Mouse (Mus musculus) cerebellum, adult (tissue): ENCODE measurements around the gene Twsg1.
"Not testable (repeated sequence)": the region's sequence is repeated elsewhere in the genome, so short reads cannot be mapped to it uniquely, and the experiment has no call there.

ENCODE experiments used
- ATAC-seq: cut with Nextera tagmentation; 2 replicates; pipeline ENCODE4 v1.9.2; 2017; ENCODE audit warnings: mild to moderate bottlenecking, moderate library complexity, mixed read lengths; ENCODE audit not compliant: insufficient number of reproducible peaks, low FRiP score, low TSS enrichment

Gene Twsg1

GRCm38 (mm10) chr17:65950622-65951404 lies at the start of gene Twsg1:
Gene Twsg1 (minus strand): TSS chr17:65951226.
- peak; percentile 83 for ATAC-seq

- no peak for ATAC-seq
Measured at GRCm38 (mm10) chr17:65988151-65988820, 37.3 kb upstream of the Twsg1 start.

DNA sequence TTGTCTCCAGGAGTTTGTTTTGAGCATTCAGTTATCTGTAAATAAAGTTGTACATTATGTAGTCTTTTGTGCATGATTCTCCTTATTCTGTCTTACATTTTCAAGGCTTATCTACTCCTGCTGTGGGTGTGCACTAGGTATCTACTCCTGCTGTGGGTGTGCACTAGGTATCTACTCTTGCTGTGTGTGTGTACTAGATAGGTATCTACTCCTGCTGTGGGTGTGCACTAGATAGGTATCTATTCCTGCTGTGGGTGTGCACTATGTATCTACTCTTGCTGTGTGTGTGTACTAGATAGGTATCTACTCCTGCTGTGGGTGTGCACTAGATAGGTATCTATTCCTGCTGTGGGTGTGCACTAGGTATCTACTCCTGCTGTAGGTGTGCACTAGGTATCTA lies 25.7 kb upstream of the Twsg1 start:
- not testable (repeated sequence) for ATAC-seq

DNA sequence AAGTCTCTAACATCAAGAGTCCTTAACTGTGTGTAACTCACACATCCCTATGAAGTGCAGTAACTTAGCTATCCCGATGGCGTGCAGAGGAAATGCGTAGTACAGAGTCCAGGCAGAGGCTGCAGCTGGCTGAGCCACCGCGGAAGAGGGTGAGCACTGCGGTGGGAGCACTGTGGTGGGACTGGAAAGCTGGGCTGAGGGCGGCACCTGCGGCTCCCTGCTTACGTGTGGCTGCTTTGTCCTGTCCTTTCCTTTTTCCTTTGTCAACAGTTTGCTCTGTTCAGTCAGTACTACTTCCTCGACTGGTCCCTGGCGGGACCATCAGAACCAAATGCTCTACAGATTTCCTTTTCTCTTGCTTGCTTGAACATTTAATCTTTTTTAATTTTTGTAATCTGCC lies 16.7 kb upstream of the Twsg1 start:
- ATAC-seq = no peak

GRCm38 (mm10) chr17:65962263-65962662 lies 11.2 kb upstream of the Twsg1 start:
- ATAC-seq = no peak

DNA sequence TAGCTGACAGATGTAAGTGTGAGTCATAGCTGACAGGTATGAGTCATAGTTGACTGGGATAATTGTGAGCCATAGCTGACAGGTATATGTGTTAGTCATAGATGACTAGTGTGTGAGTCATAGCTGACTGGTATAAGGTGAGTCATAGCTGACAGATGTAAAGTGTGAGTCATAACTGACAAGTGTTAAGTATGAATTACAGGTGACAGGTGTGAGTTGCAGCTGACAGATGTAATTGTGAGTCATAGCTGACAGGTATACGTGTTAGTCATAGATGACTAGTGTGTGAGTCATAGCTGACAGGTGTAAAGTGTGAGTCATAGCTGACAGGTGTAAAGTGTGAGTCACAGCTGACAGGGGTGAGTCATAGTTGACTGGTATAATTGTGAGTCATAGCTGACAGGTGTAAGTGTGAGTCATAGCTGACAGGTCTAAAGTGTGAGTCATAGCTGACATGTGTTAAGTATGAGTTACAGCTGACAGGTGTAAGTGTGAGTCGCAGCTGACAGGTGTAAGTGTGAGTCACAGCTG lies 10.6 kb upstream of the Twsg1 start:
- no peak for ATAC-seq

GRCm38 (mm10) chr17:65959011-65959410 lies 8.0 kb upstream of the Twsg1 start:
- ATAC-seq = no peak

GRCm38 (mm10) chr17:65958366-65958765 lies 7.3 kb upstream of the Twsg1 start:
- peak; percentile 28; the same call in 1 of the 2 replicates for ATAC-seq

DNA sequence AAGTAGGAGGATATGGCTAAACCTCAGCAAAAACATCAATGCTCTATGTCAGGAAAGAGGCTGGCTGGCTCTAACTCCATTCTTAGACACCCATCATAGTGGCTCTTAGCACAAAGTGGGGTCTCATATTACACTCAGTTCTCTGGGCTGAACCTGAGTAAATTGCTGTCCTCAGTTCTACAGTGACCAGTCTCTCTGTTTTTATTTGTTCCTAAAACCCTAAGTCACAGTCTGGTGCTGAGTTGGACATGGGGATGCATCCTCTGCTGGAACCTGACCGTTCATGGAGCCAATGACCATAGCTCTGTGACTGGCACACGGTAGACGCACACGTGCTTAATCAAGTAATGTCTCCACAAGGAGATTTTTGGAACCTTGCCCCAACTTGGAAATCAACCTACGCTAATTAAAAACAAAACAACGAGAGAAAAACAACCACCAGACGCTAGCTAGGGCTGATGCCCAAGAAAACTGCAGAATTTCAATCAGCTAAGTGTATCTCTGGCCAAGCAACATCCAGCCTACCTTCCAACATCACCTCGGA lies 6.8 kb upstream of the Twsg1 start:
- ATAC-seq = no peak

DNA sequence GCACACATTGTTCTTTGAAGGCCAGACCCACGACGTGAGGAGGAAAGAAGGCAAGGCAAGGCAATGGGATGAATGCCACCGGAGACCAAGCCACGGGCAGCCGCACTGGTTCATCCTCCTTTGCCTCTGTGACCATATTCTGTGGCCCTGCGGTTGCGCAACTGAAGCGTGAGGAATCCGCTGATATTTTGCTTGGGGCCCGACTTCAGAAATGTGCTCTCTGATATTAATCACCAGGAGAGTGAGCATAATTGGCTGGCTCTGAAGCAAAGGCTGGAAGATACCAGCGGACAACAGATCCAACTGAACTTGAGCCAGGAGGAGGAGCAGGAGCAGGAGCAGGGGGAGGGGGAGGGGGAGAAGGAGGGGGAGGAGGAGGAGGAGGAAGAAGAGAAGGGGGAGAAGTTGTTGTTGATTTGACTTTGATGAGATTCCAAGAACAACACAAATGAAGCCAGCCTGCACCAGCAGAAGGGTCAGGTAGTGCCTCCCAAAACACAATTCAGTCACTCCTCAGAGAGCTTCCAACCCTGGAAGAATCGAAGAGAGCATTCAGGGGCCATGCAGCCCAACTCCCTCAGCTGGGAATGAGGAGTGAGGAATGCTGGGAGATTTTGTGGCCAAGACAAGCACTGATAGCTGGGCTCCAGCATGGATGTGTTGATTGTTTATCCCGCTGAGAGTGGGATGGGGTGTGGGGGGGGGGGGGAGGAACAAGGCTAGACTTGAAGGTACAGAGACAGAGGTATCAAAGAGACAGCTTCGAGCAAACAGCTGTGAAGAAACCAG lies 6.2 kb upstream of the Twsg1 start:
- peak; percentile 41; the same call in 1 of the 2 replicates for ATAC-seq

- ATAC-seq = no peak
Measured at GRCm38 (mm10) chr17:65956140-65956539, 5.1 kb upstream of the Twsg1 start.

- no peak for ATAC-seq
Measured at GRCm38 (mm10) chr17:65953959-65954358, 2.9 kb upstream of the Twsg1 start.

DNA sequence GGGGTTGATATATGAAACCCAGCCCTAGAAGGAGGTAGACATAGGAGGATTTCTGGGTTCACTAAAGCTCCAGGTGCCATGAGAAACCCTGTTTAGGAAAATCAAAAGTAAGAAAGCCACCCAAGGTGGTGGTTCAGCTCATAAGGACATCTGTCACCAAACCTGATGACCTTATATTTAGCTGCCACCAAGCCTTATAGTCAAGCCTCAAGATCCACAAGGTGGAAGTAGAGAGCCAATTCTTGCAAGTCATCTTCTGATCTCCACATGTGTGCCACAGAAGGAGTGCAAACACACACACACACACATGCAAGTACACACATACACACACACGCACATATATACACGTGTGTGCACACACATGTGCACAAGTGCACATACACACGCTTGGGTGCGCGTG lies 1.1 kb upstream of the Twsg1 start:
- ATAC-seq = no peak

GRCm38 (mm10) chr17:65950183-65950582 lies 843 bp downstream of the Twsg1 start:
- ATAC-seq = no peak

DNA sequence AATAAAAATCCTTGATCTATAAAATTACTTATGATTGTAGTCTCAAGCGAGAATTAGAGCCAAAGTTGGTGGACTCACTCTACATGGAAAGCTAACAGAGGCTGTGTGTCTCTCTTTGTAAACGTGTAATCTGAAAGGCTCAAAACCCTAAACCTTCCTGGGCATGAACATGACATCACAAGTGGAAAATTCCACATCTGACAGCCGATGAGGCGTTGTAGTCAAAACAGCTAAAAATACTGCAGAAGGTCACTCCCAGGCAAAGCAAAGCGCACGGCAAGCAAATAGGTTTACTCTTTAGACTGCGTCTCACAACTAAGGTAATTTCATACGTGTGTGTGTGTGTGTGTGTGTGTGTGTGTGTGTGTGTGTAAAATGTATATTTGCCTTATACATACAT lies 3.7 kb downstream of the Twsg1 start:
- no peak for ATAC-seq

- no peak for ATAC-seq
Measured at GRCm38 (mm10) chr17:65945420-65945819, 5.6 kb downstream of the Twsg1 start.

- no peak for ATAC-seq
Measured at GRCm38 (mm10) chr17:65942394-65942793, 8.6 kb downstream of the Twsg1 start.

- ATAC-seq = no peak
Measured at GRCm38 (mm10) chr17:65941275-65941674, 9.8 kb downstream of the Twsg1 start.

DNA sequence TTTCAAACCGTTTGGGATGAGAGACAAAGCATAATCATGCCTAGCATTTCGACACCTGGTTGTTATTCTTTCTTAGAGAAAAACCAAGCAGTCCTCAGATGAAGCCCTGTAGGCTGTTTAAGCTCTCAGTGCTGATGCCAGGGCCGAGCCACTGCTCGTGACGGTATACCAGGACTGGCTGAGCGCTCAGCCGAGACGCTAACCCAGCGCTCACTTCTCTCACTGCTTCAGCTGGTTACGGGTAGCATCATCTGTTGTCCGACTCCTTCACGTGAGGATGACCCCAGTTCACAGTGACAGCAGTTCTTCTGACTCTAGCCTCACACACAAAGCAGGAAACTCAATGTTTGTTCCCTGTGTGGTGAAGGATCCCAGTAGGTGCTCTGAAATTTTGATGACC lies 10.8 kb downstream of the Twsg1 start:
- peak; percentile 75 for ATAC-seq

DNA sequence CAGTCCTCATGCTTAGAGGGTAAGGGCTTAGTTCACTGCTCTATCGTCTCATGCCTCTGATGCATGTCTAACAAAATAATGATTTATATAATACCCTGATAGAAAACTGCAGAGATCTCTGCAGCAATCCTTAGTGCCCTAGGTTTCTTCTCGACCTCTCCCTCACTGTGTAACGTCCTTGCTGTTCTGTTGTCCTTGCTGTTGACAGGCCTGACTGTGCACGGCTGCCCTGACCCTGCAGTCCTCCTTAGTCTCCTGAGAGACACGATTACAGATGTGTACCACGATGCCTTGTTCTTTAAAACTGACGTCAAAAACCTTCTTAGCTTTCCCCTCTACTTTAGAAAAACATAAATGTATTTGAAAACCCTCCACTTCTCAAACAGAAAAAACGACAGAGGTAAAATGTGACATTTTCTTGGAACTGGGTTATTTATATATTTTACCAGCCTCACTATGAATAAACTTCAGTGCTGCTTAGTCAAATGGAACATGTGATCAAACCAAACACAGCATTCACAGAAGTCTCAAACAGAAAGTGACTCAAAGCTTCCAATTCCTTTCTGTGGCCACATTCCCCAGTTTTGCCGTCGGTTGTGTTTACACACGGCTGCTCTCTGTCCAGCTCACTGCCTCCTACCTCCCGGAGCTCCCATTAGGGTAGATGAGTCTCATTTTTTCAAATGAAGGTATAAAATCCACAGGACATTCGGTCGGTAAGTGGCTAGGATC lies 11.4 kb downstream of the Twsg1 start:
- ATAC-seq = no peak
